Mouse (Mus musculus) MEL (cell line): ENCODE measurements around the gene Gsn. TPM values are rescaled to one million over a fixed set of nuclear protein-coding genes. Genes with fewer than 3 reads are reported as not detected.

Experiments
- DNase-seq: peaks from one replicate; pipeline ENCODE4 v3.0.0; 2011; ENCODE audit warnings: low read depth, low spot score
- H3K27ac ChIP-seq: 2 replicates; pipeline ENCODE4 v1.5.1; 2012; ENCODE audit warnings: low read depth, mild to moderate bottlenecking, control low read depth, low read length, moderate library complexity; ENCODE audit not compliant: control insufficient read depth
- H3K27me3 ChIP-seq, 2 experiments: fragments of 150-350 bp in 1 of 2; sonication (generic) in 1 of 2; 2 replicates each; pipeline ENCODE4 v1.6.1; 2012; ENCODE audit warnings: low read length in 2 of 2, mild to moderate bottlenecking in 2 of 2, improper control_type of control experiment in 1 of 2, moderate library complexity in 1 of 2; ENCODE audit not compliant: insufficient read depth in 2 of 2, control insufficient read depth in 1 of 2
- H3K36me3 ChIP-seq, 2 experiments: 2 replicates each; pipeline ENCODE4 v1.6.1; 2012 to 2014; ENCODE audit warnings: low read length in 2 of 2, improper control_type of control experiment in 1 of 2, inconsistent platforms in 1 of 2, mild to moderate bottlenecking in 1 of 2; ENCODE audit not compliant: insufficient read depth in 2 of 2, control insufficient read depth in 1 of 2
- H3K4me1 ChIP-seq, 2 experiments: fragments of 150-350 bp in 1 of 2; sonication (generic) in 1 of 2; 2 replicates each; pipeline ENCODE4 v1.6.1; 2012; ENCODE audit warnings: low read length in 2 of 2, improper control_type of control experiment in 1 of 2, mild to moderate bottlenecking in 1 of 2; ENCODE audit not compliant: insufficient read depth in 2 of 2, control insufficient read depth in 1 of 2
- H3K4me3 ChIP-seq, 2 experiments: fragments of 150-350 bp in 1 of 2; sonication (generic) in 1 of 2; 2 replicates each; pipeline ENCODE4 v1.5.1; 2012; ENCODE audit warnings: low read depth in 2 of 2, low read length in 2 of 2, mild to moderate bottlenecking in 2 of 2, moderate library complexity in 2 of 2, control low read depth in 1 of 2, improper control_type of control experiment in 1 of 2; ENCODE audit not compliant: control insufficient read depth in 1 of 2, insufficient read depth in 1 of 2
- H3K79me2 ChIP-seq: 2 replicates; pipeline ENCODE4 v1.6.1; 2012; ENCODE audit warnings: mild to moderate bottlenecking, low read length, moderate library complexity; ENCODE audit not compliant: control insufficient read depth, poor library complexity, insufficient read depth
- H3K9ac ChIP-seq: 2 replicates; pipeline ENCODE4 v1.6.1; 2012; ENCODE audit warnings: low read depth, mild to moderate bottlenecking, control low read depth, low read length, moderate library complexity; ENCODE audit not compliant: control insufficient read depth, poor library complexity, severe bottlenecking
- H3K9me3 ChIP-seq: fragments of 150-350 bp; sonication (generic); replicated peaks from 2 replicates; pipeline ENCODE4 v1.6.1; 2012; ENCODE audit warnings: mild to moderate bottlenecking, low read length, improper control_type of control experiment, moderate library complexity; ENCODE audit not compliant: insufficient read depth
- BHLHE40 ChIP-seq: IDR thresholded peaks from 2 replicates; pipeline ENCODE4 v1.6.1; 2012; ENCODE audit warnings: low read depth, mild to moderate bottlenecking, inconsistent platforms, low read length, improper control_type of control experiment, borderline replicate concordance
- CHD1 ChIP-seq: IDR thresholded peaks from 2 replicates; pipeline ENCODE4 v1.6.1; 2012; ENCODE audit warnings: low read depth, mild to moderate bottlenecking, inconsistent platforms, low read length, improper control_type of control experiment
- CHD2 ChIP-seq: IDR thresholded peaks from 2 replicates; pipeline ENCODE4 v1.6.1; 2011; ENCODE audit warnings: low read length, improper control_type of control experiment
- ELF1 ChIP-seq: IDR thresholded peaks from 2 replicates; pipeline ENCODE4 v1.6.1; 2014; ENCODE audit warnings: low read depth, mild to moderate bottlenecking, inconsistent platforms, low read length, improper control_type of control experiment, moderate library complexity
- EP300 ChIP-seq, 2 experiments: IDR thresholded peaks; 2 replicates each; pipeline ENCODE4 v1.6.1; 2011; ENCODE audit warnings: improper control_type of control experiment in 2 of 2, low read length in 2 of 2, low read depth in 1 of 2, mild to moderate bottlenecking in 1 of 2
- ETS1 ChIP-seq: IDR thresholded peaks from 2 replicates; pipeline ENCODE4 v1.6.1; 2012; ENCODE audit warnings: low read depth, mild to moderate bottlenecking, inconsistent platforms, low read length, improper control_type of control experiment, moderate library complexity
- GABPA ChIP-seq: IDR thresholded peaks from 2 replicates; pipeline ENCODE4 v1.6.1; 2012; ENCODE audit warnings: low read depth, mild to moderate bottlenecking, inconsistent platforms, low read length, improper control_type of control experiment, moderate library complexity
- JUND ChIP-seq: IDR thresholded peaks from 2 replicates; pipeline ENCODE4 v1.6.1; 2011; ENCODE audit warnings: low read depth, mild to moderate bottlenecking, improper control_type of control experiment, low read length
- MAFK ChIP-seq: IDR thresholded peaks from 2 replicates; pipeline ENCODE4 v1.6.1; 2011; ENCODE audit warnings: low read depth, mild to moderate bottlenecking, low read length, improper control_type of control experiment, borderline replicate concordance
- MAX ChIP-seq: IDR thresholded peaks from 2 replicates; pipeline ENCODE4 v1.6.1; 2011; ENCODE audit warnings: low read length, improper control_type of control experiment
- MAZ ChIP-seq: IDR thresholded peaks from 2 replicates; pipeline ENCODE4 v1.6.1; 2012; ENCODE audit warnings: low read depth, mild to moderate bottlenecking, inconsistent platforms, low read length, improper control_type of control experiment
- MEF2A ChIP-seq: IDR thresholded peaks from 2 replicates; pipeline ENCODE4 v1.6.1; 2014; ENCODE audit warnings: low read depth, mild to moderate bottlenecking, inconsistent platforms, low read length, improper control_type of control experiment; ENCODE audit not compliant: poor library complexity, insufficient replicate concordance, severe bottlenecking; ENCODE audit errors: extremely low read depth
- MXI1 ChIP-seq: IDR thresholded peaks from 2 replicates; pipeline ENCODE4 v1.6.1; 2011; ENCODE audit warnings: mild to moderate bottlenecking, low read depth, low read length, improper control_type of control experiment
- MYB ChIP-seq: IDR thresholded peaks from 2 replicates; pipeline ENCODE4 v1.6.1; 2011; ENCODE audit warnings: mild to moderate bottlenecking, low read depth, low read length, improper control_type of control experiment
- MYC ChIP-seq: IDR thresholded peaks from 2 replicates; pipeline ENCODE4 v1.6.1; 2011; ENCODE audit warnings: low read depth, mild to moderate bottlenecking, low read length, improper control_type of control experiment, moderate library complexity
- NRF1 ChIP-seq: IDR thresholded peaks from 2 replicates; pipeline ENCODE4 v1.6.1; 2014; ENCODE audit warnings: low read depth, mild to moderate bottlenecking, inconsistent platforms, low read length, improper control_type of control experiment, moderate library complexity; ENCODE audit not compliant: poor library complexity, insufficient read depth, severe bottlenecking
- POLR2A ChIP-seq, 2 experiments: IDR thresholded peaks; 2 replicates each; pipeline ENCODE4 v1.6.1; 2011 to 2012; ENCODE audit warnings: low read length in 2 of 2, mild to moderate bottlenecking in 2 of 2, control low read depth in 1 of 2, improper control_type of control experiment in 1 of 2, low read depth in 1 of 2, moderate library complexity in 1 of 2; ENCODE audit not compliant: control insufficient read depth in 1 of 2, insufficient read depth in 1 of 2, poor library complexity in 1 of 2
- POLR2AphosphoS2 ChIP-seq: IDR thresholded peaks from 2 replicates; pipeline ENCODE4 v1.6.1; 2011; ENCODE audit warnings: low read length, improper control_type of control experiment
- POLR2AphosphoS5 ChIP-seq: IDR thresholded peaks from 2 replicates; pipeline ENCODE4 v1.6.1; 2012; ENCODE audit warnings: low read depth, borderline replicate concordance, mild to moderate bottlenecking, inconsistent platforms, low read length, moderate library complexity, mixed read lengths
- RAD21 ChIP-seq: IDR thresholded peaks from 2 replicates; pipeline ENCODE4 v1.6.1; 2011; ENCODE audit warnings: mild to moderate bottlenecking, low read depth, low read length, improper control_type of control experiment
- RCOR1 ChIP-seq: IDR thresholded peaks from 2 replicates; pipeline ENCODE4 v1.6.1; 2012; ENCODE audit warnings: low read depth, mild to moderate bottlenecking, inconsistent platforms, low read length, improper control_type of control experiment
- SIN3A ChIP-seq: IDR thresholded peaks from 2 replicates; pipeline ENCODE4 v1.6.1; 2012; ENCODE audit warnings: low read length, improper control_type of control experiment, inconsistent platforms
- TAL1 ChIP-seq: IDR thresholded peaks from 2 replicates; pipeline ENCODE4 v1.6.1; 2012; ENCODE audit warnings: mild to moderate bottlenecking, inconsistent platforms, low read length, moderate library complexity, mixed read lengths
- TBP ChIP-seq: IDR thresholded peaks from 2 replicates; pipeline ENCODE4 v1.8.0; 2011; ENCODE audit warnings: low read depth, low read length, improper control_type of control experiment
- TCF12 ChIP-seq: IDR thresholded peaks from 2 replicates; pipeline ENCODE4 v1.6.1; 2014; ENCODE audit warnings: low read depth, mild to moderate bottlenecking, inconsistent platforms, low read length, improper control_type of control experiment, moderate library complexity
- UBTF ChIP-seq: IDR thresholded peaks from 2 replicates; pipeline ENCODE4 v1.6.1; 2012; ENCODE audit warnings: low read depth, mild to moderate bottlenecking, inconsistent platforms, low read length, improper control_type of control experiment, moderate library complexity, borderline replicate concordance; ENCODE audit not compliant: insufficient read depth
- USF1 ChIP-seq: IDR thresholded peaks from 2 replicates; pipeline ENCODE4 v1.6.1; 2014; ENCODE audit warnings: low read depth, mild to moderate bottlenecking, inconsistent platforms, low read length, improper control_type of control experiment, moderate library complexity
- USF2 ChIP-seq, 2 experiments: IDR thresholded peaks; 2 replicates each; pipeline ENCODE4 v1.6.1; 2011 to 2012; ENCODE audit warnings: improper control_type of control experiment in 2 of 2, low read length in 2 of 2, borderline replicate concordance in 1 of 2, inconsistent platforms in 1 of 2, low read depth in 1 of 2, mild to moderate bottlenecking in 1 of 2; ENCODE audit not compliant: insufficient read depth in 1 of 2
- ZKSCAN1 ChIP-seq: IDR thresholded peaks from 2 replicates; pipeline ENCODE4 v1.6.1; 2012; ENCODE audit warnings: low read depth, mild to moderate bottlenecking, inconsistent platforms, low read length, improper control_type of control experiment, moderate library complexity
- ZMIZ1 ChIP-seq: IDR thresholded peaks from 2 replicates; pipeline ENCODE4 v1.6.1; 2012; ENCODE audit warnings: low read depth, mild to moderate bottlenecking, inconsistent platforms, low read length, improper control_type of control experiment, moderate library complexity
- ZNF384 ChIP-seq: IDR thresholded peaks from 2 replicates; pipeline ENCODE4 v1.6.1; 2012; ENCODE audit warnings: low read depth, mild to moderate bottlenecking, inconsistent platforms, low read length, improper control_type of control experiment
- polyA plus RNA-seq, 2 experiments: library from polyadenylated mRNA; stranded (reverse) in 1 of 2; unstranded in 1 of 2; fragments of >175 nt in 1 of 2; fragments of >200 nt in 1 of 2; gene quantifications; 2 replicates each; pipeline versions ENCODE4 v1.2.1 to v1.2.4; 2012; ENCODE audit warnings: low replicate concordance in 2 of 2, low read depth in 1 of 2; ENCODE audit not compliant: insufficient read length in 2 of 2, insufficient read depth in 1 of 2, missing spikeins in 1 of 2
- total RNA-seq: library from RNA; depleted of rRNA; stranded (reverse); fragments of 300-350 nt; gene quantifications from 2 replicates; pipeline ENCODE4 v1.2.3, GENCODE M21; 2012

Gsn gene
- total and polyA plus RNA-seq, 3 experiments, result 8.0 to 8.2 TPM; not detected in 1

DNA sequence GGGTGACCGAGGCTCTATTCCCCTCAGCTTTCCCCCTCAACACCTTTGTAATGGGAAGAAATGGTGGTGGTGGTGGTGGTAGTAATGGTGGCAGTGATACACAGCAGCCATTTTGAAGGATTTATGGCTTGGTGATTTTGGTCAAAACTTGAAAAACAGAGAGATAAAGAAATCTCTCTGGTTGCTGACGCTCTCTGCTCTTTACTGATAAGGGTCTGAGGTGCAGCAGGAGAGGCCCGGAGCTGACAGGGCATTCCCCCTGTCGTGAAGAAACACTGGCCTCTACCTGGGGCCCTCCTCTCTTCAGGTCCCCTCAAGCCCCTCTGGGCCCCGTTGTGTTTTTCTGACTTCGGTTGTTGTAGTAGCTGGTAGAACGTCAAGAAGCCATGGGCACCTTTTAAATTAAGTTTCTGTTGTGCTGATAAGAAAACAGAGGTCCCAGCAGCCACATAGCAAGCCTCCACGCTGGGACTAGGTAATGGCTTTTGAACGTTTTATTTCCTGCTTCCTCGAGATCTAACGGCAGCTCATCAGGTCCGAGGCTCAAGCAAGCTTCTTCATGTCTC, 42.8 kb upstream of the Gsn start (continued):
- TF ChIP-seq POLR2AphosphoS2, result no peak
- peak; percentile 38; the same call in 1 of the 2 replicates for TF ChIP-seq TAL1
- TF ChIP-seq ZMIZ1, result 0 out of 2 replicates have a peak, but pooled peaks have one; percentile 21
- TF ChIP-seq BHLHE40, result no peak
- no peak for TF ChIP-seq UBTF
- 0 out of 2 replicates have a peak, but pooled peaks have one; percentile 17 for TF ChIP-seq ZNF384
- peak; percentile 75; the same call in 1 of the 2 replicates for TF ChIP-seq ETS1
- no peak for TF ChIP-seq USF1
- peak; percentile 94 for TF ChIP-seq TCF12
- TF ChIP-seq MAZ, result 0 out of 2 replicates have a peak, but pooled peaks have one; percentile 50
- TF ChIP-seq MXI1, result no peak
- no peak for TF ChIP-seq JUND
- no peak for TF ChIP-seq CHD1
- TF ChIP-seq CHD2, result no peak
- TF ChIP-seq GABPA, result no peak
- TF ChIP-seq TBP, result no peak

DNA sequence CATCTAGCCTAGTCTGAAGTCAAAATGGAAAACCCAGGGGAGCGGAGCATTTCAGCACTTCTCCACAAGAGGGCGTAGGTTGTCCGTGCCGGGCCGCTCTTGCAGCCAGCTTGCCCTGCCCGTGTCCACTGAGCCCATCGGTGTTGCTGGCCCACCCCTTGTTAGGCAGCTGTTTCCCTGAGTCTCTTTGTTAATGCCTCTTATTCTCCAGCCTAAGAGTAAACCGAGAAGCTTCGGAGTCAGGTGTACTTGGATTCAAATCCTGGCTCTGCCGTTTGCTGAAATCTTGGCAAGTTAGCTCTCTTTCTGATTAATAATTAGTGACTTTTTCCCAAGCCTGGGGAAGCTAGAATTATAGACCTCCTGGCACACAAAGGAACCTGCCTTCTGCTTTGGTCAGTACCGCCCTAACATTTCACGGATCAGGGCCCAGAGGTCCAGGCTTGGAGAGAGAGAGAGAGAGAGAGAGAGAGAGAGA, 41.3 kb upstream of the Gsn start:
- no peak overlapping the region for H3K9ac ChIP-seq
- TF ChIP-seq TCF12 (0 out of 2 replicates have a peak, but pooled peaks have one; percentile 3), POLR2A (IDR thresholded peaks at IDR 0.05; ENCODE audit: control insufficient read depth in 1 of 2, insufficient read depth in 1 of 2, low read depth in 1 of 2, low read length in 2 of 2, poor library complexity in 1 of 2) (no peak), NRF1 (no peak), EP300 (IDR thresholded peaks at IDR 0.05; ENCODE audit: low read depth in 1 of 2, low read length in 2 of 2) (no peak), USF1 (no peak), TAL1 (no peak), UBTF (no peak), POLR2AphosphoS2 (no peak), ETS1 (no peak), MAZ (no peak), RAD21 (peak; percentile 91), USF2 (IDR thresholded peaks at IDR 0.05; ENCODE audit: borderline replicate concordance in 1 of 2, insufficient read depth in 1 of 2, low read depth in 1 of 2, low read length in 2 of 2) (no peak), CHD1 (no peak), RCOR1 (peak; percentile 24; the same call in 1 of the 2 replicates), TBP (no peak), CHD2 (no peak), MAX (no peak), MXI1 (no peak), MYC (no peak), ZKSCAN1 (no peak), JUND (0 out of 2 replicates have a peak, but pooled peaks have one; percentile 28), ZNF384 (no peak), POLR2AphosphoS5 (no peak), ELF1 (no peak), MYB (no peak), MAFK (no peak), SIN3A (peak; percentile 34; the same call in 1 of the 2 replicates), MEF2A (no peak), BHLHE40 (no peak), ZMIZ1 (no peak)

More for the DNA sequence above, 41.3 kb upstream of the Gsn start:
- Histone ChIP-seq H3K27me3 (no peaks in the 10 kb centered on the region), H3K4me3 (no peak overlapping the region), H3K36me3 (peaks cover 0 to 6% of the 10 kb centered on the region in 2 experiments; a peak in 2 of 4 replicates), H3K4me1 (peaks cover 2 to 25% of the 10 kb centered on the region in 2 experiments; a peak in 3 of 4 replicates), H3K27ac (no peak overlapping the region), H3K79me2 (no peaks in the 10 kb centered on the region), H3K9me3 (no peaks in the 10 kb centered on the region)
- peak; percentile 79 for DNase-seq
